Mouse (Mus musculus) brain, embryonic 14.5 days (tissue): ENCODE measurements around the gene Sirt4.

Source experiments
- CTCF ChIP-seq: fragments of 200-500 bp; IDR thresholded peaks from 2 replicates; pipeline ENCODE4 v1.5.1; 2012; ENCODE audit warnings: inconsistent platforms, mild to moderate bottlenecking, moderate library complexity, borderline replicate concordance; ENCODE audit not compliant: insufficient read depth, insufficient read length; ENCODE audit errors: extremely low read depth
- POLR2A ChIP-seq: fragments of 200-500 bp; IDR thresholded peaks from 2 replicates; pipeline ENCODE4 v1.6.1; 2012; ENCODE audit warnings: mild to moderate bottlenecking, inconsistent platforms, borderline replicate concordance; ENCODE audit not compliant: poor library complexity, insufficient read depth, insufficient read length, severe bottlenecking; ENCODE audit errors: extremely low read depth

GRCm38 (mm10) chr5:115489699-115490637 lies 5.4 kb upstream of the Sirt4 start:
- TF ChIP-seq POLR2A: peak; percentile 79; the same call in 1 of the 2 replicates
- no peak for TF ChIP-seq CTCF
